Mouse (Mus musculus): ENCODE results near the gene Pank2.

DNA sequence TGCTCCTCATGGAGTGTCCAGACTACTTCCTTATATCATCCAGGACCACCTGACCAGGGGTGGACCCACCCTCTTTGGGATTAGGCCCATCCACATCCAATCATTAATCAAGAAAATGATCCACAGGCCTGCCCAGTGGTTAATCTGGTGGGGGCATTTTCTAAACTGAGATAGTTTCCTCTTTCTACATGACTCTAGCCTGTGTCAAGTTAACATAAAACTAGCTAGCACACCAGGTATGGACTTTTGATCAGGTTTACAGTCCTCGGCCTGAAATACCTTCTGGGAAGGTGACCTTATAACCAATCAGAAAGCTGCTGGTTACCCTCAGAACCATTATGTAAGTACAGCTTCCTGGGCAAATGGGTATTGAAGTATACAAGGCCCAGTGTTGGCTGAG is 66.7 kb downstream of the Pank2 start:
- TF ChIP-seq CTCF (IDR thresholded peaks at IDR 0.05; ENCODE audit: low read depth, low read length) (no peak), POLR2A (IDR thresholded peaks at IDR 0.05; ENCODE audit: borderline replicate concordance, low read depth, low read length) (no peak)

Data from bone marrow macrophage, adult 2 months (primary cell).